13 mouse cellular contexts compared by ENCODE assay signal in genomic region chr2:158718816-158719549, GRCm38 (mm10). TPM values are rescaled to one million over a fixed set of nuclear protein-coding genes. Genes with fewer than 3 reads are reported as not detected.
DNase-seq lines count a peak whose midpoint lies in the region; ATAC-seq lines count a peak whose summit lies in the region.
"Had no signal": no experiment of that assay in that cellular context is flagged by ENCODE, and none has a peak within 500 bp of the region (broad histone marks: within the 10 kb centered on the region; RNA-seq: fewer than 3 reads in every experiment).

No protein-coding gene starts in this region.

- peaks cover 12% of the 10 kb centered on the region for H3K4me1 ChIP-seq in midbrain, embryonic 15.5 days

- DNase-seq in lung, postnatal 4 days, result peak; percentile 34 to 47
- DNase-seq in lung, adult 18-20 months, result no peak
- peak; percentile 48 for DNase-seq in kidney, postnatal 10 days
- DNase-seq in spleen, adult 12 weeks (ENCODE audit: low spot score), result peak; percentile 51
- no peak for DNase-seq in embryo, embryonic 10 days (ENCODE audit: low spot score)
- DNase-seq in layer of hippocampus, adult 18-20 months (ENCODE audit: low spot score in 2 of 2), result no peak
- no peak for DNase-seq in neural tube, embryonic 10.5 days (ENCODE audit: extremely low spot score, low spot score)
- DNase-seq: cerebellum, postnatal 36 days; retina, postnatal 1 day had no signal

- no peaks in the 10 kb centered on the region for H3K36me3 ChIP-seq in midbrain, embryonic 15.5 days (replicated peaks)
- H3K36me3 ChIP-seq: heart, embryonic 10.5 days; hindbrain, embryonic 12.5 days; lung, embryonic 15.5 days had no signal

- ATAC-seq in midbrain, embryonic 15.5 days (replicated peaks), result no peak

- H3K27ac ChIP-seq in midbrain, embryonic 15.5 days, result no peak overlapping the region
- H3K27ac ChIP-seq: heart, embryonic 10.5 days; hindbrain, embryonic 12.5 days; lung, embryonic 15.5 days had no signal

- H3K27me3 ChIP-seq in midbrain, embryonic 15.5 days (replicated peaks), result no peaks in the 10 kb centered on the region
- H3K27me3 ChIP-seq: hindbrain, embryonic 12.5 days; lung, embryonic 15.5 days had no signal

- 87% methylated on average over 12 of the region's 12 CpGs for WGBS in midbrain, embryonic 15.5 days

- 0 out of 2 replicates have a peak, but pooled peaks cover 4% of the 10 kb centered on the region for H3K9me3 ChIP-seq in midbrain, embryonic 15.5 days
- H3K9me3 ChIP-seq: heart, embryonic 10.5 days; hindbrain, embryonic 12.5 days; lung, embryonic 15.5 days had no signal

- no peak overlapping the region for H3K4me2 ChIP-seq in midbrain, embryonic 15.5 days
- H3K4me2 ChIP-seq: hindbrain, embryonic 12.5 days; lung, embryonic 15.5 days had no signal

- no peak overlapping the region for H3K4me3 ChIP-seq in midbrain, embryonic 15.5 days
- H3K4me3 ChIP-seq: heart, embryonic 10.5 days; hindbrain, embryonic 12.5 days; lung, embryonic 15.5 days had no signal

- H3K9ac ChIP-seq in midbrain, embryonic 15.5 days, result no peak overlapping the region
- H3K9ac ChIP-seq: hindbrain, embryonic 12.5 days; lung, embryonic 15.5 days had no signal

RNA-seq across cellular contexts. Expression of gene Fam83d, which starts 48.9 kb away (rescaled TPM):
- total RNA-seq in layer of hippocampus, adult 18-20 months (2021), result 1 to 10 TPM; 4.6 to 4.7 TPM
- polyA plus RNA-seq in midbrain, embryonic 15.5 days (2015; fragmentation: Nextera tagmentation; extraction: Ambion mirVana), result 6.0 and 7.3 TPM in 2 replicates

RNA-seq across cellular contexts. Expression of gene Ppp1r16b, which starts 53.8 kb away (rescaled TPM):
- 100 to 1,000 TPM; 141 to 144 TPM for total RNA-seq in layer of hippocampus, adult 18-20 months (2021)
- 21.0 and 23.4 TPM in 2 replicates for polyA plus RNA-seq in midbrain, embryonic 15.5 days (2015; fragmentation: Nextera tagmentation; extraction: Ambion mirVana)

Comparison
In these comparisons a context has a peak if more than half of its experiments do, and no peak if none do; other contexts are left out.
1. DNase-seq: peak in lung, postnatal 4 days (2 of 2), kidney, postnatal 10 days (single experiment) and spleen, adult 12 weeks (single experiment); none in lung, adult 18-20 months (0 of 2), embryo, embryonic 10 days (single experiment), layer of hippocampus, adult 18-20 months (0 of 2) and neural tube, embryonic 10.5 days (single experiment).